Mouse (Mus musculus): ENCODE results near the gene Dhx15.

Dhx15 gene

GRCm38 (mm10) chr5:52141936-52142335 lies 48.4 kb downstream of the Dhx15 start:
- DNase-seq (ENCODE audit: low spot score), result no peak

- no peak for DNase-seq (ENCODE audit: low spot score)
These were observed 51.5 kb downstream of the Dhx15 start for GRCm38 (mm10) chr5:52138819-52139218.

DNA sequence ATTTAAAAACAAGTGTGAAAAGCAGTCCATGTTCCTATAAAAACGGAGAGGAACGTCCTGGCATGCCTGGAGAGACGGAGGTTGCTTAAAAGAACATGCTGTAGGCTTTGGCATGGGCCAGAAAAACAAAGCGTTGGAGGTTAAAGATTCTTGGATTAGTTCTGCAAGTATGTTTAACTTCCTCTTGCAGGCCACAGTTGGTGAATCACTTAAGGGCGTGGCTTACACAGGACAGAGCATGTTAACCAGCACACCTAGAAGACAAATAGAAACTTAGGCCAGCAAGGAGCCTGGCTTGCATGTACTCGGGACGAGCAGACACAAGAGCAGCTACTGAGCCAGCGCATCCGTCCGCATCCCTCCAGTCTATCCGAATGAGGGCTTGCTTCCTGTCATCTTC lies 52.2 kb downstream of the Dhx15 start:
- DNase-seq (ENCODE audit: low spot score), result no peak

- no peak for DNase-seq (ENCODE audit: low spot score)
These were observed 54.7 kb downstream of the Dhx15 start for GRCm38 (mm10) chr5:52135460-52136141.

DNA sequence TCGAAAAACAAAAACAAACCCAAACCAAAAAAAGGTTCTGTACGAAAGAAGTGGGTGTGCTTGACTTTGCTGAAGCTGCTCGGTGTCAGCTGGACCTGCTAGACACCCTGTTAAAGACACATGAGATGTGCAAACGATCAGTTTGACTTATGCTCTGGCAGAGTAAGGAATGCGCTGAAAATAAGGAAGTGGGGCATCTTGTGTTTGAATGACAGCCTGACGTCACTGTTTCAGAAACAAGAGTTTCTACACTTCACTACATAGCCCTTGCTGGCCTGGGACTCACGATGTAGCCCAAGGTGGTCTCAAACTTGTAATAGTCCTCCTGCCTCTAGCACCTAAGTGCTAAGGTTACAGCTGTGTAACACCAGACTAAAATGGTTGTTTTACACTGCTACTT lies 57.5 kb downstream of the Dhx15 start:
- no peak for DNase-seq (ENCODE audit: low spot score)

DNA sequence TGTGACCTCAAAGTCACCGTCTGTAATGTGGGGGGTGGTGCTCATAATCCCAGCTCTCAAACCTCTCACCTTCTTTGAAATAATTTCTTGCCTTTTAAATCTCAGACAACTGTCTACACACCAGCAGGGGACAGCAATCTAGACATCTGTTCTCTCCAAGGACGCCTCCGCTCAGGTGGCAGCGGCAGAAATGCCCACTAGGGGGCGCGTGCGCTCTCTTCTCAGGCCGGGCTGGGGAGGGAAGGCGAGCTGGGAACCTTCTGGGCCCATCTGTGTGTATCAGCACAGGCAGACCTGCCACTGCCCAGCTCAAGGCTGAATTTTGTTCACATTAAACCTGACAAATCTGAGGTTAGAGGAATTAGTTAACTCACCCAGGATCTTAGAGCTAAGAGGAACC lies 58.2 kb downstream of the Dhx15 start:
- peak; percentile 69 for DNase-seq (ENCODE audit: low spot score)

DNA sequence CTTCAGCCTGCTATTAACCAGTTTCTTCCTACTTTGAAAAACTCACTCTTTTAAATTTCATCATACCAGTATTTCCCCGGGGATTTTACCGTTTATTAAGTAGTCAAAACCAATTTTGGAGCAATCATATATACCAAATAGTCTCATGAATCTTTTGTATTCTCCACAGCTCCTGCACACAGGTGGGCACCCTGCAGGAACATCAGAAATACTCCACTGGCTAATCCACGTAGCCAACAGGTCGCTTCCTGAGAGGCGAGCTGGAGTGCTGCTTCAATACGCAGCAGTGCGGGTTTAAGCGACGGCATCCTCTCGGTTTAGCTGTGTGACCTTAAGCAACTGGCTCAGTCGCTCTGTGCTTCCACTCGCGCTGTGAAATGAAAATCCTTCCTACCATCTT lies 58.9 kb downstream of the Dhx15 start:
- DNase-seq (ENCODE audit: low spot score), result no peak

- peak; percentile 55 for DNase-seq (ENCODE audit: low spot score)
These were observed 59.8 kb downstream of the Dhx15 start for GRCm38 (mm10) chr5:52130496-52130895.

DNA sequence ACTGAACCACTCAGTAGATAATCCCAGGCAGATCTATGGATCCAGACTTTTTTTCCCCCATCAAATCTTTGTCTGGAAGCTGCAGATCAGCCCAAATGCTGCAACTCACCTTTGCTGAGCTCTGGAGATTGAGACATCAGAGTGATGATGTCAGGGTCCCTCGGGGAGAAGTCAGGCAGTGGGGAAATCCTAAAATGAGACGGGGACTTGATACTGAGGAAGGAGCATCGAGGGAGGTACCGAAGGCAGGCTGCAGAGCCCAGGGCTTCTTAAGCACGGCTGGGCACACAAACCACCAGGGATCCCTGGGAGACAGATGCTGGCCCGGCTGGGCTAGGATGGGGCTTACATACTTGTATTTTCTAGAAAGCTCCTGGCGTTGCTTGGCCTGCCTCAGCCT lies 64.1 kb downstream of the Dhx15 start:
- no peak for DNase-seq (ENCODE audit: low spot score)

DNA sequence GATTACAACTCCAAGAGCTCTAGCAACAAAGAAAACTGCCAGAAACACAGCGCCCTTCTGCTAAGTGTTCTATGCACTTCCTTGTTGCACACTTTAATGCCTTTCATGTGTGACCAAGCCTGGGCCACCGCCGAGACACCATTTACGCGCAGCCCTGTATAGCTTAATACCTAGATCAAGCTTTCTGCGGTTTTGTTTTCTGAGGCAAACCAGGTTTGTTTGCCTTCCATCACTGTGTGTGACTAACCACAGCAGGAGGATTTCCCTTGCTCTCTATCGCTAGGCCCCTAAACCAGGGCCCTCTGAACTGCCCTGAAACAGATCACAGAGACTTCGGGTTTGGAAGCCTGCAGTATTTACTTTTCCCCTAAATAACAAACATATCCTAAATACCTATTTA lies 64.5 kb downstream of the Dhx15 start:
- no peak for DNase-seq (ENCODE audit: low spot score)

GRCm38 (mm10) chr5:52122146-52122545 lies 68.2 kb downstream of the Dhx15 start:
- DNase-seq (ENCODE audit: low spot score), result no peak

- no peak for DNase-seq (ENCODE audit: low spot score)
These were observed 70.5 kb downstream of the Dhx15 start for GRCm38 (mm10) chr5:52119822-52120221.

GRCm38 (mm10) chr5:52119192-52119591 lies 71.1 kb downstream of the Dhx15 start:
- DNase-seq (ENCODE audit: low spot score), result no peak

- no peak for DNase-seq (ENCODE audit: low spot score)
These were observed 72.5 kb downstream of the Dhx15 start for GRCm38 (mm10) chr5:52117829-52118228.

- no peak for DNase-seq (ENCODE audit: low spot score)
These were observed 73.9 kb downstream of the Dhx15 start for GRCm38 (mm10) chr5:52116404-52116803.

GRCm38 (mm10) chr5:52115821-52116317 lies 74.4 kb downstream of the Dhx15 start:
- peak; percentile 70 for DNase-seq (ENCODE audit: low spot score)

DNA sequence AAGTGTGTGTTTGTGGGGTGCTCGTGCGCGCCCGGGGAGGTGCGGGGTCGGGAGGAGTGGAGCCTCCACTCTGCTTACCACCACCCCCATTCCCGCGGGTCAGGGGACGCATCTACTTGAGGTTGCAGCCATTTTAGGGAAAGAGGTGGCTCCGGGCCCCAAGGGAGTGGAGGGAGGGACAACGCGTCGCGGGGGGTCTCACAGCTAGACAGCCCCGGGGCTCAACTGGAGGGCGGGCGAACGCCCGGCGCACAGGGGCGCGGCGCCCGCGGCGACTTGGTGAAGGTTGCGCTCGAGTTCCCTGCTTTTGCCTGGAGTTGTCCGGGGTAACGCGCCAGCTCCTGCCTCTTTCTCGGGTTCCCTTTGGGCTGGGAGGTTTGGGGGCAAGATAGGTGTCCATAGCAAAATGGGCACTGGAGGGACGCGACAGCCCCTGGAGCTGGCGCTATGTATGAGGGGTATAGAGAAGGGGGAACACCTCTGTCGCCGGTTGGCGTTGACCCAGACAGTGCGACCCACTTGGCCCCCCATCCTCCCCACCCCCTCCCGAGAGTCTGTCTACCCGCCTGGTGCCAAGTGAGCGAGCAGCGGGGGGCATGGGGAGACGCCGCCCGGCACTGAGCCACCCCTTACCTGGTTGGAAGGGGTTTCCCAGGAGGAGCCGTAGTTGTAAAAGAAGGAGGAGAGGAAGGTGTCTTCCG lies 75.4 kb downstream of the Dhx15 start:
- DNase-seq (ENCODE audit: low spot score), result peak; percentile 18

- no peak for DNase-seq (ENCODE audit: low spot score)
These were observed 76.2 kb downstream of the Dhx15 start for GRCm38 (mm10) chr5:52113851-52114731.

DNA sequence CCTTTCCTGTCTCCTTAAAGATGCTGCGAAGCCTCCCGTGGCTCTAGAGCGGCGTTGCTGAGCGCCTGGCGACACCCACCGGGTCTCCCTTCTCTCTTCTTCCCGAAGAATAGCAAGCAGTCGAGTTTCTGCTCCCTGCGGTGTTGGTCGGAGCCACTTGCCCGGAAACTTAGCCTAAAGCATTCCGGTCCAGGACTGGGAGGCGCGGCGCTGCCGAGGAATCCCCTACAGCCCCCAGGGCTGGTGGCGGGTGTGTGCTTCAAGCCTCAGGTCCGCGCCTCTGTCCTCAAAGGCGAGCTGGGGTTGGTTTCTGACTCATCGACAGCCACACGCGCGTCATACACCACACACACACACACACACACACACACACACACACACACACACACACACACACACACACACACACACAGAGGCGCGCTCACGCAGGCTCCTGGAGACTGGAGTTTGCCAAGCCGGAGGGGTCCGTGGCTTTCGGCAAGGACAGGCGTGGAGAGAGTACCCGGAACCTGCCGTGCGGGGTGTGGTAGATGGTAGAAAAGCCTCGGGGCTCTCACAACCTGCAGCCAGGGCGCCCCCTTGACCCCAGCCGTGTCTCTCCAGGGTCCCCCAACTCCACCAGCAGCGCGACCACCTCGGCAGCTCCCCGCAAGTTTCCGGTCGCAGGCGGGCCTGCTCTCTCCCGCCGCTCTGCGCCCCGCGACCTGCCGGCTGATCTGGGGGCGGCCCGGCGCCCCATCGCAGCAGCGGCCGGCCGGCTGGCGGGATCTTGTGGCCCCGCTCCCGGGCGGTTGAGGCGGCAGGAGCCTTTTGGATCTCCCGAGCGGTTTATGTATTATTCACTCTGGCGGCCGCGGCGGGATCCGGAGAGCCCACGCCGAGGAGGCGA lies 77.1 kb downstream of the Dhx15 start:
- DNase-seq (ENCODE audit: low spot score), result no peak

- no peak for DNase-seq (ENCODE audit: low spot score)
These were observed 78.0 kb downstream of the Dhx15 start for GRCm38 (mm10) chr5:52112191-52112760.
